Mouse (Mus musculus) cerebellum, adult 2 months (tissue): ENCODE measurements around the gene Col4a3. TPM values are rescaled to one million over a fixed set of nuclear protein-coding genes. Genes with fewer than 3 reads are reported as not detected.

ENCODE experiments used
- DNase-seq, 2 experiments: peaks; one replicate each; pipeline ENCODE4 v3.0.0; 2021
- H3K27ac ChIP-seq: fragments of 200-500 bp; 2 replicates; pipeline ENCODE4 v1.5.1; 2012; ENCODE audit warnings: low read length, control low read depth, inconsistent platforms; ENCODE audit not compliant: insufficient read depth
- H3K27me3 ChIP-seq: fragments of 200-500 bp; 2 replicates; pipeline ENCODE4 v1.6.1; 2012; ENCODE audit warnings: inconsistent platforms, mild to moderate bottlenecking, low read length, moderate library complexity; ENCODE audit not compliant: control insufficient read depth, insufficient read depth
- H3K4me1 ChIP-seq: fragments of 200-500 bp; 2 replicates; pipeline ENCODE4 v1.6.1; 2011; ENCODE audit warnings: low read length; ENCODE audit not compliant: control insufficient read depth, insufficient read depth
- H3K4me3 ChIP-seq: fragments of 200-500 bp; replicated peaks from 2 replicates; pipeline ENCODE3; 2011; ENCODE audit warnings: mild to moderate bottlenecking, low read depth, low read length, control low read depth; ENCODE audit not compliant: insufficient read depth
- CTCF ChIP-seq: fragments of 200-500 bp; IDR thresholded peaks from 2 replicates; pipeline ENCODE4 v1.5.1; 2011; ENCODE audit warnings: low read depth, mild to moderate bottlenecking, control low read depth, low read length, moderate library complexity, borderline replicate concordance; ENCODE audit not compliant: insufficient read depth
- POLR2A ChIP-seq: fragments of 200-500 bp; IDR thresholded peaks from 2 replicates; pipeline ENCODE4 v1.6.1; 2011; ENCODE audit warnings: low read length, control low read depth, borderline replicate concordance; ENCODE audit not compliant: insufficient read depth
- WGBS: fragments of 180-500 bp; shearing (Covaris S2); methylation state at CpG from one replicate; pipeline ENCODE4 v1.1.7; 2018; 5-methylcytosine and 5-hydroxymethylcytosine counted together
- polyA plus RNA-seq: library from polyadenylated mRNA; depleted of rRNA; stranded (reverse); fragments of >200 nt; gene quantifications from 2 replicates; pipeline ENCODE4 v1.2.3, GENCODE M21; 2012

Col4a3 gene
- polyA plus RNA-seq, 1 experiment, result 0.54 TPM

DNA sequence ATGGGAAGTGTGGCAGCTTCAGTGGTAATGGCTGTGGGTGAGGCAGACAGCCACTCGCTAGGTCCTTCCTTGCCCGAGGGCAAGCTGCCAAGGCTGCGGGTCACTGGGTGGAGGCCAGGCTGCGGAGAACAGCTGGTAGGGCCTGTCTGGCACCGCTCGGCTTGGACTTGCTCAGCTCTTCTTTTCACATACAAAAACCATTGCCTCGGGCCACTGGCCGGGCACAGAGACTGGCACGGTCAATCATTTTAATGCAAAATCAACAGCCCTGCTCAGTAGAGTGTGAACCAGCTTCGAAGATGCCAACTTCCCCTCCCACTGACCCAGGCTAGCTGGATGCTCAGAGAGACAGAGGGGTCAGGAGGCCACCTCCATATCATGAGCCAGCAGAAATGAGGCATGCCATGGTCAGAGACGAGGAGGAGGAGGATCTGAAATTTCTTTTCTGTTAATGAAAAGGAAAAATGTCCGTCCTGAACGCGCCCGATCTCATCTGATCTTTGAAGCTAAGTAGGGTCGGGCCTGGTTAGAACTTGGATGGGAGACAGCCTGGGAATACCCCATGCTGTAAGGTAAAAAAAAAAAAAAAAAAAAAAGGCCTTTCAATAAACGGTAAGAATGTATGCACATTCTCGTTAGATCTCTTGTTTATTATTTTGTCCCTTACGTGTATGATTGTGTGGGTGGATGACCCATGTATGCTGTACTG, 48.0 kb downstream of the Col4a3 start:
- Histone ChIP-seq H3K27me3 (no peaks in the 10 kb centered on the region), H3K4me1 (0 out of 2 replicates have a peak, but pooled peaks cover 3% of the 10 kb centered on the region), H3K4me3 (peak overlapping the region; percentile 18), H3K27ac (no peak overlapping the region)
- peak; percentile 62 to 70 for DNase-seq
- TF ChIP-seq POLR2A (no peak), CTCF (no peak)
- WGBS, result 15% methylated on average over 19 of the region's 19 CpGs

DNA sequence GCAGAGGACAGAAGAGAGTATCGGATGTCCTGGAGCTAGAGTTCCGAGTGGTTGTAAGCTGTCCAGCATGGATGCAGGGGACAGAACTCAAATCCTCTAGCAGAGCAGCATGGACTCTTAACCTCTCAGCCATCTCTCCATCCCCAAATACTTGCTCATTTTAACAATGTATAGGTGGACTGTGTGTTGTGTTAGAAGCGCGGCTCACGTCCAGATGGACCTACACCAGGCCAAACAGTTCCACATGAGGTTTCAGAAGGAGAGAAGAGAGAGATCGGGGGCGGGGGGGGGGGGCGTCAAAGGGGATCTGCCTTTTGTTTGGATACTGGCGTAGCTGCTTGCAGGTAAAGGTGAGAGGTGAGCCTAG, 48.5 kb downstream of the Col4a3 start:
- no peaks in the 10 kb centered on the region for H3K27me3 ChIP-seq
- TF ChIP-seq POLR2A, result no peak
- no peak for TF ChIP-seq CTCF
- 65% methylated on average over 9 of the region's 9 CpGs for WGBS
- H3K4me3 ChIP-seq, result no peak overlapping the region
- 0 out of 2 replicates have a peak, but pooled peaks cover 3% of the 10 kb centered on the region for H3K4me1 ChIP-seq
- no peak overlapping the region for H3K27ac ChIP-seq
- no peak for DNase-seq

DNA sequence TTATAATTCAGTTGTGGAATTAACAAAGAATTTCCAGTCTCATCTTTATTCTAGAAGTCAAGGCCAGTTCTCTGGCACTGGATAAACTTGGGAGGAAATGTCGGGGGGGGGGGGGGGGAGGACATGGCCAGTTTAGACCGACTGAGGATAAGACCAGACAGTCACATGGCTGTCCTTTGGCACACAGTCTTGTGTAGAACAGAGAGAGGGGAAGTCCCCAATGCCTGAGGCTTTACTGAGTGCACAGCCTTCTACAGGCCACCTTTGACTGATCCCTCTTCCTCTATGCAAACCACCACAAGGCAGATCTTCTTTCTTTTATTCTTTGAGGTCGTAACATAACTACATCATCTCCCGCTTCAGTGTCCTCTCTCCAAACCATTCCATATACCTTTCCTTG, 49.6 kb downstream of the Col4a3 start:
- 0 out of 2 replicates have a peak, but pooled peaks cover 3% of the 10 kb centered on the region for H3K4me1 ChIP-seq
- no peak overlapping the region for H3K4me3 ChIP-seq
- H3K27me3 ChIP-seq, result no peaks in the 10 kb centered on the region
- WGBS, result 58% methylated on average over 4 of the region's 4 CpGs
- no peak overlapping the region for H3K27ac ChIP-seq
- DNase-seq, result no peak
- no peak for TF ChIP-seq POLR2A
- no peak for TF ChIP-seq CTCF

DNA sequence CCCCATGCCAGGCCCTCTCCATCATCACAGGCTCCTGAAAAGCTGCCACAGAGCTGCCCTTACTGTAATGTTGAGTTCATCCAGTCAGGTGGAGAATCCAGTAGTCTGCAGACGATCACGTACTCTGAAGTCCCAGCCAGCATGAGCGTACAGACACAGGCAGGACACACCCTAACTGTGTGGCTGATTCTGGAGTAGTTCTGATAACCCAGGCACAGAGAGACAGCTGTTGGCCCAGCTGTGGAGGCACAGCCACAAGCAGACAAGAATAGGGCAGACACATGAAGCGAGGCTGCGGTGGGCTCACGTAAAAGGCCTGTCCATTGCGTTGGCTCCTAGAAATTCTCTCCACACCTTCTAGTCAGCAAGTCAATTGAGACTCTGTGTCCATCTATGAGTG, 50.7 kb downstream of the Col4a3 start:
- TF ChIP-seq POLR2A, result no peak
- TF ChIP-seq CTCF, result no peak
- no peak overlapping the region for H3K4me3 ChIP-seq
- 0 out of 2 replicates have a peak, but pooled peaks cover 3% of the 10 kb centered on the region for H3K4me1 ChIP-seq
- H3K27ac ChIP-seq, result no peak overlapping the region
- no peaks in the 10 kb centered on the region for H3K27me3 ChIP-seq
- 93% methylated on average over 7 of the region's 7 CpGs for WGBS
- no peak for DNase-seq

DNA sequence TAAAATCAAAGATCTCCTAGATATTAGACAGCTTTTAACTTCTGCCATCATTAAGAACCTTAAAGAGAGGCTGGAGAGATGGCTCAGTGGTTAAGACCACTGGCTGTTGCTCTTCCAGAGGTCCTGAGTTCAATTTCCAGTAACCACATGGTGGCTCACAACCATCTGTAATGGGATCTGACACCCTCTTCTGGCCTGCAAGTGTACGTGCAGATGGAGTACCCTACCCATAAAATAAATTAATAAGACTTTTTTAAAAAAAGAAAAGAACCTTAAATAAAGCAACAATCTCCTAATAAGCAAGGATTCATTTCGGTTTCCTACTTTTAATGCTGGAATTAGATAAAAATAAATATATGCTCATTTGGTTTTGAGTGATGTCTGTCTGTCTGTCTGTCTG, 51.7 kb downstream of the Col4a3 start:
- Histone ChIP-seq H3K27ac (no peak overlapping the region), H3K27me3 (no peaks in the 10 kb centered on the region), H3K4me3 (no peak overlapping the region), H3K4me1 (0 out of 2 replicates have a peak, but pooled peaks cover 3% of the 10 kb centered on the region)
- TF ChIP-seq POLR2A (no peak), CTCF (no peak)
- no peak for DNase-seq
- 83% methylated on average over 2 of the region's 2 CpGs for WGBS

DNA sequence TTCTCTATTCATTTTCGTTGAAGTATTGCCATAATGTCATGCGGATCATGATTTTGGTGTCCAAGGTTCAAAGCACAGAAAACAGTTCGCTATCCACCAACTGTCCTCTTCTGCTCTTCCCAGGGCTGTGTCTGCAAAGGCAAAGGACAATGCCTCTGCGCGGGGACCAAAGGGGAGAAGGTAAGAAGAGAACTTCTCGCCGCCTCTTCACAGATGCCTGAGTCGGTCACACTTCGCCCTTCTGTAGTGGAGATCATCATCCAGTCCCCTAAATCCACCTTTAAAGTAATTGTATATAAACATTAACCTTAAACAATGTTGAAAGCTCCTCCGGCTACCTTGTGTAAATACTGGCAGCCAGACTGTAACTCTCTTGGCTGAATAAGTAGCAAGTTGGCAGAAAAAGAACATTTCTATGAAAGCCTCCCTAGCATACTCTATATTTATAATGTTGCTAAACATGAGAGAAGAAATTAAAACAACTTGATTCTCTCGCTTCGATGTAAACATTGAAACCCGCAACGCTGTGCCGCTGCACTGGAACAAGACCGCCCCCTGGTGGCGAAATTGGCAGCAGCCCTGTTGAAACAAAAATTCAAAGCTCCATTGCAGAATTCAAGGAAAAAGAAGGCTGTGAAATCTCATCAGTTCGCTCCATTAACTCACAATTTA, 54.7 kb downstream of the Col4a3 start:
- H3K27ac ChIP-seq, result no peak overlapping the region
- no peaks in the 10 kb centered on the region for H3K27me3 ChIP-seq
- H3K4me1 ChIP-seq, result no peaks in the 10 kb centered on the region
- peak; percentile 50 to 70 for DNase-seq
- no peak for TF ChIP-seq POLR2A
- TF ChIP-seq CTCF, result peak; percentile 87
- 34% methylated on average over 18 of the region's 18 CpGs for WGBS
- H3K4me3 ChIP-seq, result peak overlapping the region; percentile 28

DNA sequence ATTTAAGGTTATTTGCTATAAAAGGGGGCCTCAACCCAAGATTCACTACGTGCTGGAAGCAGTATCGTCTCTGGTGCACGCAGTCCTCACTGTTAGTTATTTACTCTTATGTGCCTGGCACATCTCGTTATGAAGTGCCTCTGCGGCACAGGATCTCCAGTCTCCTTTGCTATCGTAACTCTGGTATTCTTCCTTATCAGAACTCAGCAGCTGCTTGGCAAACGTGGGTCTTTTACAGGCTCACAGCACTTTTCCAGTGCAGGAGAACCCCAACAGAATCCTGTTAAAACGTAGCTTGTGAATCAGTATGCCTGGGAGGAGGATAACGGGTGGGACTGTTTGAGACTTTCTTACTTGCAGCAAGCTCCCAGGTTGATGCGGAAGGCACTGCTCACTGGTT, 61.3 kb downstream of the Col4a3 start:
- H3K4me1 ChIP-seq, result no peaks in the 10 kb centered on the region
- H3K4me3 ChIP-seq, result no peak overlapping the region
- no peaks in the 10 kb centered on the region for H3K27me3 ChIP-seq
- TF ChIP-seq POLR2A (no peak), CTCF (no peak)
- no peak for DNase-seq
- 70% methylated on average over 10 of the region's 10 CpGs for WGBS
- no peak overlapping the region for H3K27ac ChIP-seq

DNA sequence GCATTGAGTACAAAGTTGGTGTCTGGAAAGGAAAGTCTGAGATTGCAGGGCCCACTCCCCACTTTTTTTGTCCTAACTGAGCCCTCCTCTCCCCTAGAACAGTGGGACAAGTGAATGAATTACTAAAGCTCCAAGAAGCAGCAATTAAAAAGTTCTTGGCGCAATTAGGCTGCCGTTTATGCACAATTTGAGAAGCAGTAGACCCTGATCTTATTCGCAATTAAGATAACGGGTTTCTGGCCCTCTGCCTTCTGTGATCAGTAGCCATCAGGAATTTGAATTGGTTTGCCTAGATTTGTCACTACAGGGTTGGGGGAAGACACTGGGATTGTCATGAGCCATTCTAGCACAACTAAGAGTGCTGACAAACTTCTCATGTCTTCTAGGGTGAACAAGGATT, 64.1 kb downstream of the Col4a3 start:
- 24% methylated on average over 4 of the region's 4 CpGs for WGBS
- Histone ChIP-seq H3K27me3 (no peaks in the 10 kb centered on the region), H3K4me3 (no peak overlapping the region), H3K4me1 (no peaks in the 10 kb centered on the region), H3K27ac (no peak overlapping the region)
- DNase-seq, result no peak
- no peak for TF ChIP-seq CTCF
- no peak for TF ChIP-seq POLR2A
